Mouse (Mus musculus): ENCODE results near the gene Med22. TPM values are rescaled to one million over a fixed set of nuclear protein-coding genes. Genes with fewer than 3 reads are reported as not detected.

Gene Med22
- polyA plus RNA-seq, 1 experiment from 2014 or later, result 135 TPM

- H3K9me3 ChIP-seq (ENCODE audit: control insufficient read depth, low read length), result no peaks in the 10 kb centered on the region
- no peak overlapping the region for H3K4me3 ChIP-seq (replicated peaks; ENCODE audit: low read depth, low read length)
- no peak for ATAC-seq (ENCODE audit: low FRiP score, low TSS enrichment)
- H3K9ac ChIP-seq (replicated peaks; ENCODE audit: low read length), result no peak overlapping the region
- no peak overlapping the region for H3K4me2 ChIP-seq (ENCODE audit: low read length)
- H3K27ac ChIP-seq (replicated peaks; ENCODE audit: low read depth, low read length), result no peak overlapping the region
- peaks cover 86% of the 10 kb centered on the region for H3K36me3 ChIP-seq (ENCODE audit: control insufficient read depth, insufficient read depth, low read length)
- H3K27me3 ChIP-seq (ENCODE audit: control insufficient read depth, insufficient read depth, low read length), result no peaks in the 10 kb centered on the region
- peaks cover 14% of the 10 kb centered on the region for H3K4me1 ChIP-seq (ENCODE audit: control insufficient read depth, insufficient read depth, low read length)
- 85% methylated on average over 9 of the region's 9 CpGs for WGBS
- DNase-seq, result no peak
Measured at GRCm38 (mm10) chr2:26921784-26922183, 11.3 kb upstream of the Med22 start.

- H3K4me1 ChIP-seq (ENCODE audit: control insufficient read depth, insufficient read depth, low read length), result peaks cover 20% of the 10 kb centered on the region
- peaks cover 74% of the 10 kb centered on the region for H3K36me3 ChIP-seq (ENCODE audit: control insufficient read depth, insufficient read depth, low read length)
- H3K27ac ChIP-seq (replicated peaks; ENCODE audit: low read depth, low read length), result no peak overlapping the region
- H3K4me3 ChIP-seq (replicated peaks; ENCODE audit: low read depth, low read length), result no peak overlapping the region
- no peak for DNase-seq
- no peak overlapping the region for H3K4me2 ChIP-seq (ENCODE audit: low read length)
- WGBS, result 89% methylated on average over 6 of the region's 6 CpGs
- H3K27me3 ChIP-seq (ENCODE audit: control insufficient read depth, insufficient read depth, low read length), result no peaks in the 10 kb centered on the region
- H3K9me3 ChIP-seq (ENCODE audit: control insufficient read depth, low read length), result no peaks in the 10 kb centered on the region
- ATAC-seq (ENCODE audit: low FRiP score, low TSS enrichment), result no peak
- no peak overlapping the region for H3K9ac ChIP-seq (replicated peaks; ENCODE audit: low read length)
Measured at GRCm38 (mm10) chr2:26920190-26920855, 9.8 kb upstream of the Med22 start.

DNA sequence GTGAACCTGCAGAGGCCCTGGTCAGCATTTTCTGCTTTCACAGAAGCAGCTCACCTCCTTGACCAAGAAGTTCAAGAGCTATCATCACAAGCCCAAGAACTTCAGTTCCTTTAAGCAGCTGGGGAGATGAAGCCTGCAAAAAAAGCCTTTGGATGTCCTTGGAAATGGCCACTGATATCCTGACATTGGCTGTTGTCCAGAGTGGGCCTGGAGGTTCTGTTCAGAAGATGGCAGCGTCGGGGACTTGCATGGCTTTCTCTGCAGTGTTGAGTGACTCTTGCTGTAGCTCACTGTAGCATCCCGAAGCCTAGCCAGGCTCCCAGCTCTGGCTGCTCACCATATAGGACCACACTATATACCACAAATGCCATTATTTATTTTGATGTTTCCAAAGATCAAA, 9.2 kb upstream of the Med22 start:
- ATAC-seq (ENCODE audit: low FRiP score, low TSS enrichment) (no peak), DNase-seq (no peak)
- Histone ChIP-seq H3K27ac (replicated peaks; ENCODE audit: low read depth, low read length) (no peak overlapping the region), H3K36me3 (ENCODE audit: control insufficient read depth, insufficient read depth, low read length) (peaks cover 67% of the 10 kb centered on the region), H3K9me3 (ENCODE audit: control insufficient read depth, low read length) (no peaks in the 10 kb centered on the region), H3K9ac (replicated peaks; ENCODE audit: low read length) (no peak overlapping the region), H3K27me3 (ENCODE audit: control insufficient read depth, insufficient read depth, low read length) (no peaks in the 10 kb centered on the region), H3K4me3 (replicated peaks; ENCODE audit: low read depth, low read length) (no peak overlapping the region), H3K4me1 (ENCODE audit: control insufficient read depth, insufficient read depth, low read length) (peaks cover 22% of the 10 kb centered on the region), H3K4me2 (ENCODE audit: low read length) (no peak overlapping the region)
- 94% methylated on average over 3 of the region's 3 CpGs for WGBS

- H3K9me3 ChIP-seq (ENCODE audit: control insufficient read depth, low read length), result no peaks in the 10 kb centered on the region
- DNase-seq (no peak), ATAC-seq (ENCODE audit: low FRiP score, low TSS enrichment) (0 out of 2 replicates have a peak, but pooled peaks have one; percentile 3)
- H3K4me3 ChIP-seq (replicated peaks; ENCODE audit: low read depth, low read length), result peak overlapping the region; percentile 73
- peaks cover 67% of the 10 kb centered on the region for H3K36me3 ChIP-seq (ENCODE audit: control insufficient read depth, insufficient read depth, low read length)
- peak overlapping the region; percentile 74 for H3K9ac ChIP-seq (replicated peaks; ENCODE audit: low read length)
- 4% methylated on average over 13 of the region's 13 CpGs for WGBS
- H3K4me1 ChIP-seq (ENCODE audit: control insufficient read depth, insufficient read depth, low read length), result peaks cover 28% of the 10 kb centered on the region
- H3K27ac ChIP-seq (replicated peaks; ENCODE audit: low read depth, low read length), result peak overlapping the region; percentile 83
- H3K4me2 ChIP-seq (ENCODE audit: low read length), result peak overlapping the region; percentile 98
- no peaks in the 10 kb centered on the region for H3K27me3 ChIP-seq (ENCODE audit: control insufficient read depth, insufficient read depth, low read length)
Measured at GRCm38 (mm10) chr2:26916738-26917137, 6.3 kb upstream of the Med22 start.

- H3K36me3 ChIP-seq (ENCODE audit: control insufficient read depth, insufficient read depth, low read length), result peaks cover 61% of the 10 kb centered on the region
- DNase-seq, result peak; percentile 89
- ATAC-seq (ENCODE audit: low FRiP score, low TSS enrichment), result peak; percentile 82
Measured at GRCm38 (mm10) chr2:26915927-26916728, 5.7 kb upstream of the Med22 start, which contains the start of the genes Surf2 and Surf1. TSS of gene Surf2 (plus strand) at chr2:26916367. TSS of gene Surf1 (minus strand) at chr2:26916530.

GRCm38 (mm10) chr2:26914148-26914941, 3.9 kb upstream of the Med22 start:
- 62% methylated on average over 8 of the region's 8 CpGs for WGBS
- no peak overlapping the region for H3K4me3 ChIP-seq (replicated peaks; ENCODE audit: low read depth, low read length)
- no peak overlapping the region; the same call in 1 of the 2 replicates for H3K4me2 ChIP-seq (ENCODE audit: low read length)
- H3K9ac ChIP-seq (replicated peaks; ENCODE audit: low read length), result no peak overlapping the region
- no peaks in the 10 kb centered on the region for H3K27me3 ChIP-seq (ENCODE audit: control insufficient read depth, insufficient read depth, low read length)
- H3K27ac ChIP-seq (replicated peaks; ENCODE audit: low read depth, low read length), result no peak overlapping the region
- ATAC-seq (ENCODE audit: low FRiP score, low TSS enrichment) (no peak), DNase-seq (no peak)
- no peaks in the 10 kb centered on the region for H3K9me3 ChIP-seq (ENCODE audit: control insufficient read depth, low read length)
- H3K4me1 ChIP-seq (ENCODE audit: control insufficient read depth, insufficient read depth, low read length), result peaks cover 36% of the 10 kb centered on the region
- peaks cover 43% of the 10 kb centered on the region for H3K36me3 ChIP-seq (ENCODE audit: control insufficient read depth, insufficient read depth, low read length)

More at GRCm38 (mm10) chr2:26915927-26916728, 5.7 kb upstream of the Med22 start, which contains the start of the genes Surf2 and Surf1:
- WGBS, result 2% methylated on average over 47 of the region's 47 CpGs
- Histone ChIP-seq H3K27ac (replicated peaks; ENCODE audit: low read depth, low read length) (peak within 1 kb of the TSS; percentile 83), H3K9ac (replicated peaks; ENCODE audit: low read length) (peak within 1 kb of the TSS; percentile 74), H3K27me3 (ENCODE audit: control insufficient read depth, insufficient read depth, low read length) (no peaks in the 10 kb centered on the region), H3K4me1 (ENCODE audit: control insufficient read depth, insufficient read depth, low read length) (peaks cover 31% of the 10 kb centered on the region), H3K4me3 (replicated peaks; ENCODE audit: low read depth, low read length) (peak within 1 kb of the TSS; percentile 73), H3K9me3 (ENCODE audit: control insufficient read depth, low read length) (no peaks in the 10 kb centered on the region), H3K4me2 (ENCODE audit: low read length) (peak within 1 kb of the TSS; percentile 98)

DNA sequence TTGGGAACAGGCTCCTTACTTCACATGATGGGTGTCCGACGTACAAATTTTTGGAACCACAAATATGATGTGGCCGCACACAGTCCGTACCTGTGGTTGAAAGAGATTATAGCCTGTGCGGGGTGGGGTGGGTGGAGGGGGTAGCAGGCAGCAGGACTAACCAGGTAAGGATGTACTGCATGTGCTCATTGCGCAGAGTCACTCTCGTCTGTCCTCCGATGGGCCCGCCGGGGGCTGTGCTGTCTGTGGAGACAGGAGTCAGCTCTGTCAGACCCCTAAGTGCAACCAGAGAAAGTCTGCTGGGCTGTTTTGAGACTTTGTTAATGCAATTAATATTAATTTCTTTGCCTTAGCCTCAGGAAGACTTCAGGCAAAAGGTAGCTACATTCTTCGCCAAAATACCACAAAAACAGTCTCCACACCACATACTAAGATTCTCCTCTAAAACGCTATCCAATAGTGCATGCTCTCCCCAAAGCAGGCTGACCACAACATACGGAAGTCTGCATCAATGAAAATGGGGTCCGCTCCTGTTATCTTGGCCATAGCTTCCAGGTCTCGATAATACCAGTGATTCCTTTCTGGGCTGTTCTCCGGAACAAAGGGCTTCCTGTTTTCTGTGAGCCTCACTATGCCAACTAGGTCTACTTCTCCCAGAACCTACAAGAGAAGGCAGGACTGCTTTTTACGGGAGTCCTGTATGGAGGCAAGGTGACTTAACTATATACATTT, 3.1 kb upstream of the Med22 start:
- DNase-seq, result no peak
- H3K27me3 ChIP-seq (ENCODE audit: control insufficient read depth, insufficient read depth, low read length), result no peaks in the 10 kb centered on the region
- H3K27ac ChIP-seq (replicated peaks; ENCODE audit: low read depth, low read length), result no peak overlapping the region
- H3K4me3 ChIP-seq (replicated peaks; ENCODE audit: low read depth, low read length), result no peak overlapping the region
- no peak for ATAC-seq (ENCODE audit: low FRiP score, low TSS enrichment)
- H3K9ac ChIP-seq (replicated peaks; ENCODE audit: low read length), result no peak overlapping the region
- 89% methylated on average over 17 of the region's 17 CpGs for WGBS
- H3K9me3 ChIP-seq (ENCODE audit: control insufficient read depth, low read length), result no peaks in the 10 kb centered on the region
- H3K36me3 ChIP-seq (ENCODE audit: control insufficient read depth, insufficient read depth, low read length), result peaks cover 36% of the 10 kb centered on the region
- peaks cover 44% of the 10 kb centered on the region for H3K4me1 ChIP-seq (ENCODE audit: control insufficient read depth, insufficient read depth, low read length)
- no peak overlapping the region for H3K4me2 ChIP-seq (ENCODE audit: low read length)

DNA sequence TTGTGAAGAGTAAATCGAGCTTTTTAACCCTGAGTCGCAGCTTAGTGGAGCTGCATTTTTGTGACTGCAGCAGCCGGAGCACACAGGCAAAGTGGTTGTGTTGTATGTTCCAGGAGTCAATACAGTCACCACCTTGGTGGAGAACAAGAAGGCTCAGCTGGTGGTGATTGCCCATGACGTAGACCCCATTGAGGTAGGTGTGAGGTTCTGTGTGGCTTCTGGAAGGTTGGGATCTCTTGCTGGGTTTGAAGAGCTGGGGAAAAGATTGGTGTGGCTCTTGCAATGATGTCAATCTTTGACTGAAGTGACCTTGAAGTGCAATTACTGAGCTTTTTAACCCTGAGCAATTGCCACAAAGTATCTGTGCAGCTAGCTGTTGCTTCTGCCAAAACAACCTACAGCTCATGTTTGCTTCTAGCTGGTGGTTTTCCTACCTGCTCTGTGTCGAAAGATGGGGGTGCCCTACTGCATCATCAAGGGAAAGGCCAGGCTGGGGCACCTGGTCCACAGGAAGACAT, 1.8 kb upstream of the Med22 start:
- 80% methylated on average over 5 of the region's 5 CpGs for WGBS
- H3K36me3 ChIP-seq (ENCODE audit: control insufficient read depth, insufficient read depth, low read length), result peaks cover 43% of the 10 kb centered on the region
- no peak overlapping the region for H3K27ac ChIP-seq (replicated peaks; ENCODE audit: low read depth, low read length)
- ATAC-seq (ENCODE audit: low FRiP score, low TSS enrichment), result no peak
- peak overlapping the region; percentile 98 for H3K4me2 ChIP-seq (ENCODE audit: low read length)
- no peaks in the 10 kb centered on the region for H3K27me3 ChIP-seq (ENCODE audit: control insufficient read depth, insufficient read depth, low read length)
- H3K9me3 ChIP-seq (ENCODE audit: control insufficient read depth, low read length), result no peaks in the 10 kb centered on the region
- no peak for DNase-seq
- peaks cover 38% of the 10 kb centered on the region for H3K4me1 ChIP-seq (ENCODE audit: control insufficient read depth, insufficient read depth, low read length)
- H3K4me3 ChIP-seq (replicated peaks; ENCODE audit: low read depth, low read length), result peak overlapping the region; percentile 78
- H3K9ac ChIP-seq (replicated peaks; ENCODE audit: low read length), result peak overlapping the region; percentile 92
